Mouse (Mus musculus): ENCODE measurements around the gene Vwce.

DNA sequence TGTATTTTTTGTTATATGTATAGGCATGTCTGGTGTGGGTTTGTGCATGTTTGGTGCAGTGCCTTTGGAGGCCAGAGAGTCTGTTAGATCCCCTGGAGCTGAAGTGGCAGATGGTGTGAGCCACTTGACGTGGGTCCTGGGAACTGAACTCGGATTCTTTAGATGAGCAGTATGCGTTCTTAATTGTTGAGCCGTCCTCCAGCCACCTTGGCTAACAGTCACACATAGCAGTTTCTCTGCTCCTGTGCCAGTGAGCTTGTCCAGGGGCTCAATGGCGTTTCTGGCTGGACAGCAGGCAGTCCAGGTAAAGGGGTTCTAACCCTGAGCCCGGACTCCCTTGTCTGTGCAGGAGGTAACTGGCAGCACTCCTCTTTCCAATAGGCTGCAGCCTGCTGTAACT, 74.9 kb downstream of the Vwce start:
- TF ChIP-seq POLR2A (IDR thresholded peaks at IDR 0.05; ENCODE audit: low read depth, low read length): no peak
- no peak for TF ChIP-seq CTCF (IDR thresholded peaks at IDR 0.05; ENCODE audit: extremely low read depth, insufficient read length, insufficient replicate concordance, low read depth, low read length)
